Mouse (Mus musculus): ENCODE results near the gene Sh3rf3. TPM values are rescaled to one million over a fixed set of nuclear protein-coding genes. Genes with fewer than 3 reads are reported as not detected.

The Sh3rf3 gene
- 1 to 10 TPM; 1.2 to 2.1 TPM for total RNA-seq (2021)
- long read RNA-seq, experiment 1, partial matches to known transcripts = 1 of 1 reads
- long read RNA-seq, experiment 1, other reads (novel, unspliced or antisense) = 0 of 1 reads
- long read RNA-seq, experiment 2, partial matches to known transcripts = 0 of 1 reads
- long read RNA-seq, experiment 2, other reads (novel, unspliced or antisense) = 1 of 1 reads

GRCm38 (mm10) chr10:58813081-58813800 is at the start of gene Sh3rf3:
Gene Sh3rf3, plus strand, starts transcription at chr10:58813359.
- intact Hi-C loops (cut with DNase I; ENCODE audit: low total_unique reads) = loop anchor here (1.0 to 10.0 kb wide), 2 partner anchors 252 to 337 kb away; no protein-coding TSS in a partner anchor
- peak; percentile 42 for DNase-seq

GRCm38 (mm10) chr10:58788486-58789274 is 24.5 kb upstream of the Sh3rf3 start:
- intact Hi-C loops (cut with DNase I; ENCODE audit: low total_unique reads) = no loop called here

GRCm38 (mm10) chr10:58797555-58797954 is 15.6 kb upstream of the Sh3rf3 start:
- intact Hi-C loops (cut with DNase I; ENCODE audit: low total_unique reads) = no loop called here
- DNase-seq = no peak

More at GRCm38 (mm10) chr10:58788486-58789274, 24.5 kb upstream of the Sh3rf3 start:
- DNase-seq = no peak

- intact Hi-C loops (cut with DNase I; ENCODE audit: low total_unique reads) = no loop called here
- DNase-seq = no peak
These were observed 15.0 kb upstream of the Sh3rf3 start for GRCm38 (mm10) chr10:58798156-58798555.

- intact Hi-C loops (cut with DNase I; ENCODE audit: low total_unique reads) = no loop called here
- DNase-seq = no peak
These were observed 12.1 kb upstream of the Sh3rf3 start for GRCm38 (mm10) chr10:58800996-58801433.

GRCm38 (mm10) chr10:58802391-58802790 is 10.8 kb upstream of the Sh3rf3 start:
- DNase-seq = no peak
- intact Hi-C loops (cut with DNase I; ENCODE audit: low total_unique reads) = no loop called here

GRCm38 (mm10) chr10:58807956-58808355 is 5.2 kb upstream of the Sh3rf3 start:
- DNase-seq = no peak
- intact Hi-C loops (cut with DNase I; ENCODE audit: low total_unique reads) = no loop called here

- intact Hi-C loops (cut with DNase I; ENCODE audit: low total_unique reads) = loop anchor here (10.0 kb wide), 1 partner anchor 255 kb away; no protein-coding TSS in a partner anchor
- no peak for DNase-seq
These were observed 3.0 kb upstream of the Sh3rf3 start for GRCm38 (mm10) chr10:58810181-58810580.

- peak; percentile 91 for DNase-seq
- intact Hi-C loops (cut with DNase I; ENCODE audit: low total_unique reads) = loop anchor here (1.0 to 10.0 kb wide), 2 partner anchors 252 to 338 kb away; no protein-coding TSS in a partner anchor
These were observed 714 bp upstream of the Sh3rf3 start for GRCm38 (mm10) chr10:58812210-58813080.

- DNase-seq = peak; percentile 16
- intact Hi-C loops (cut with DNase I; ENCODE audit: low total_unique reads) = loop anchor here (1.0 to 10.0 kb wide), 2 partner anchors 251 to 337 kb away; no protein-coding TSS in a partner anchor
These were observed 637 bp downstream of the Sh3rf3 start for GRCm38 (mm10) chr10:58813801-58814191.

GRCm38 (mm10) chr10:58814486-58814885 is 1.3 kb downstream of the Sh3rf3 start:
- intact Hi-C loops (cut with DNase I; ENCODE audit: low total_unique reads) = loop anchor here (10.0 kb wide), 1 partner anchor 250 kb away; no protein-coding TSS in a partner anchor
- DNase-seq = no peak

GRCm38 (mm10) chr10:58824016-58824568 is 10.9 kb downstream of the Sh3rf3 start:
- intact Hi-C loops (cut with DNase I; ENCODE audit: low total_unique reads) = no loop called here
- DNase-seq = no peak

GRCm38 (mm10) chr10:58829251-58830111 is 16.3 kb downstream of the Sh3rf3 start:
- no peak for DNase-seq
- intact Hi-C loops (cut with DNase I; ENCODE audit: low total_unique reads) = no loop called here

GRCm38 (mm10) chr10:58833146-58833545 is 20.0 kb downstream of the Sh3rf3 start:
- DNase-seq = no peak
- intact Hi-C loops (cut with DNase I; ENCODE audit: low total_unique reads) = no loop called here

- intact Hi-C loops (cut with DNase I; ENCODE audit: low total_unique reads) = no loop called here
- no peak for DNase-seq
These were observed 20.6 kb downstream of the Sh3rf3 start for GRCm38 (mm10) chr10:58833741-58834178.

GRCm38 (mm10) chr10:58836391-58836790 is 23.2 kb downstream of the Sh3rf3 start:
- intact Hi-C loops (cut with DNase I; ENCODE audit: low total_unique reads) = no loop called here

GRCm38 (mm10) chr10:58837504-58837903 is 24.3 kb downstream of the Sh3rf3 start:
- intact Hi-C loops (cut with DNase I; ENCODE audit: low total_unique reads) = no loop called here
- DNase-seq = no peak

More at GRCm38 (mm10) chr10:58836391-58836790, 23.2 kb downstream of the Sh3rf3 start:
- DNase-seq = no peak

- intact Hi-C loops (cut with DNase I; ENCODE audit: low total_unique reads) = no loop called here
These were observed 28.8 kb downstream of the Sh3rf3 start for GRCm38 (mm10) chr10:58841945-58842344.

More at GRCm38 (mm10) chr10:58841945-58842344, 28.8 kb downstream of the Sh3rf3 start:
- DNase-seq = no peak

All from gastrocnemius, postnatal 14 days (tissue).